Mouse (Mus musculus) kidney, adult 2 months (tissue): ENCODE results near the gene Cda. TPM values are rescaled to one million over a fixed set of nuclear protein-coding genes. Genes with fewer than 3 reads are reported as not detected.

Experiments
- DNase-seq: peaks from one replicate; pipeline ENCODE4 v3.0.0; 2021
- H3K27ac ChIP-seq: fragments of 200-500 bp; 2 replicates; pipeline ENCODE4 v1.5.1; 2012; ENCODE audit warnings: low read depth, low read length, control low read depth, inconsistent platforms; ENCODE audit not compliant: insufficient read depth
- H3K27me3 ChIP-seq: fragments of 200-500 bp; replicated peaks from 2 replicates; pipeline ENCODE4 v1.6.1; 2012; ENCODE audit warnings: mild to moderate bottlenecking, moderate library complexity, low read length, inconsistent platforms; ENCODE audit not compliant: control insufficient read depth, insufficient read depth
- H3K36me3 ChIP-seq: fragments of 200-500 bp; 2 replicates; pipeline ENCODE4 v1.6.1; 2012; ENCODE audit warnings: mild to moderate bottlenecking, moderate library complexity, low read length, inconsistent platforms; ENCODE audit not compliant: control insufficient read depth, insufficient read depth
- H3K4me1 ChIP-seq: fragments of 200-500 bp; 2 replicates; pipeline ENCODE4 v1.6.1; 2011; ENCODE audit warnings: low read length; ENCODE audit not compliant: control insufficient read depth, insufficient read depth
- H3K4me3 ChIP-seq: fragments of 200-500 bp; 2 replicates; pipeline ENCODE4 v1.5.1; 2011; ENCODE audit warnings: mild to moderate bottlenecking, low read depth, low read length, control low read depth; ENCODE audit not compliant: insufficient read depth
- CTCF ChIP-seq: fragments of 200-500 bp; conservative IDR thresholded peaks from 2 replicates; pipeline ENCODE4 v1.5.1; 2011; ENCODE audit warnings: low read depth, mild to moderate bottlenecking, control low read depth, low read length, moderate library complexity, mixed read lengths; ENCODE audit not compliant: insufficient read depth, insufficient read length
- POLR2A ChIP-seq: fragments of 200-500 bp; IDR thresholded peaks from one replicate; pipeline ENCODE4 v1.6.1; 2011; ENCODE audit warnings: low read depth, low read length, control low read depth
- WGBS: fragments of 180-500 bp; shearing (Covaris S2); methylation state at CpG from one replicate; pipeline ENCODE4 v1.1.7; 2018; 5-methylcytosine and 5-hydroxymethylcytosine counted together
- polyA plus RNA-seq: library from polyadenylated mRNA; depleted of rRNA; stranded (reverse); fragments of >200 nt; gene quantifications from 2 replicates; pipeline ENCODE4 v1.2.3, GENCODE M21; 2012

Gene Cda
- polyA plus RNA-seq, 1 experiment, result 454 TPM

DNA sequence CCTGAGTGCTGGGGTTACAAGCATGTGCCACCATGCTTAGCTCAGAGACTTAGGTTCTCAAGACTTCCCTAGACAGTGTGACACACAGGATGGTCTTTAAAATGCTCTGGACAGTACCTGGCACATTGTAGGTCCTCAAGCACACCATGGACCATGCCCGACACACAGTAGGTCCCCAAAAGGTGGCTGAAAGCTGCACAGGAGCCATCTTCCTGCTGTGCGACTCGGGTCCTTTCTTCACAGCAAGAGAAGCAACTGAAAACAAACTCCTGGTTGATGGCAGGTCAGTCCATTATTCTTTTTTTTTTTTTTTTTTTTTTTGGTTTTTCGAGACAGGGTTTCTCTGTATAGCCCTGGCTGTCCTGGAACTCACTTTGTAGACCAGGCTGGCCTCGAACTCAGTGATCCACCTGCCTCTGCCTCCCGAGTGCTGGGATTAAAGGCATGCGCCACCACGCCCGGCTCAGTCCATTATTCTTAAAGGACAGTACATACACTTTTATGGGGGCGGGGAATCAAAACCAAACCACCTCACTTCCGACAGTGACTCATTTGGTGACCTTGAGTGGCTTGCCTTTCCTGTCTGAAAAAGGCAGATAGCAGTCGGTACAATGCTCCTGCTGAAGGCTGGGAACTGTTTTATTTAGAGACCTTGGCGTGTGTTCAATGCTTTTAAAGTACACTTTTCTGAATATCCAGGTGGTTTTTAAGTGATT lies 39.8 kb upstream of the Cda start:
- Histone ChIP-seq H3K36me3 (no peaks in the 10 kb centered on the region), H3K27me3 (no peaks in the 10 kb centered on the region), H3K4me3 (no peak overlapping the region), H3K27ac (no peak overlapping the region), H3K4me1 (no peaks in the 10 kb centered on the region)
- TF ChIP-seq POLR2A (no peak), CTCF (no peak)
- WGBS, result 54% methylated on average over 12 of the region's 13 CpGs
- DNase-seq, result peak; percentile 58

- no peak overlapping the region for H3K4me3 ChIP-seq
- no peaks in the 10 kb centered on the region for H3K27me3 ChIP-seq
- H3K36me3 ChIP-seq, result no peaks in the 10 kb centered on the region
- DNase-seq, result peak; percentile 66
- 4% methylated on average over 2 of the region's 2 CpGs for WGBS
- no peak overlapping the region for H3K27ac ChIP-seq
- no peaks in the 10 kb centered on the region for H3K4me1 ChIP-seq
- TF ChIP-seq POLR2A (no peak), CTCF (peak; percentile 71)
Measured at GRCm38 (mm10) chr4:138404806-138405205, 37.0 kb upstream of the Cda start.

DNA sequence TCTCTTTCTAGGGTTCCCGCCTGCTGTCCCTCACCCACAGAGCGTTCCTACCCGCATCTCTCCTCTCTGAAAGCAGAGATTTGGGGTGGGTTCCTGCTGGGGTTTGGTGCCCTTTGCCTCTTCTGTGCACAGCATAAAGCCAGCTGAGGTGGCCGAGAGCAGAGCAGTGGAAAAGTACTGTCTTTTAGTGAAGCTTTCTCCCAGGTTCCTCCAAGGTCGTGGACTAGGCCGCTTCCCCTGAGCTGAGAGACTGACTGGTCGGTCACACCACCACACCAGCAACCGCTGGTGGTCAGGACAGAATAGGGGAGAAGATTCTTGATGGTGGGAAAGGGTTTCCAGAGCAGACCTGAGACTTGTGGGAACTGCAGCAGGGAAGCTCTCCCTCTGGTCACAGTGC lies 28.9 kb upstream of the Cda start:
- Histone ChIP-seq H3K4me1 (no peaks in the 10 kb centered on the region), H3K27me3 (no peaks in the 10 kb centered on the region), H3K27ac (no peak overlapping the region), H3K4me3 (no peak overlapping the region), H3K36me3 (no peaks in the 10 kb centered on the region)
- no peak for DNase-seq
- WGBS, result 19% methylated on average over 8 of the region's 8 CpGs
- no peak for TF ChIP-seq POLR2A
- TF ChIP-seq CTCF, result no peak

DNA sequence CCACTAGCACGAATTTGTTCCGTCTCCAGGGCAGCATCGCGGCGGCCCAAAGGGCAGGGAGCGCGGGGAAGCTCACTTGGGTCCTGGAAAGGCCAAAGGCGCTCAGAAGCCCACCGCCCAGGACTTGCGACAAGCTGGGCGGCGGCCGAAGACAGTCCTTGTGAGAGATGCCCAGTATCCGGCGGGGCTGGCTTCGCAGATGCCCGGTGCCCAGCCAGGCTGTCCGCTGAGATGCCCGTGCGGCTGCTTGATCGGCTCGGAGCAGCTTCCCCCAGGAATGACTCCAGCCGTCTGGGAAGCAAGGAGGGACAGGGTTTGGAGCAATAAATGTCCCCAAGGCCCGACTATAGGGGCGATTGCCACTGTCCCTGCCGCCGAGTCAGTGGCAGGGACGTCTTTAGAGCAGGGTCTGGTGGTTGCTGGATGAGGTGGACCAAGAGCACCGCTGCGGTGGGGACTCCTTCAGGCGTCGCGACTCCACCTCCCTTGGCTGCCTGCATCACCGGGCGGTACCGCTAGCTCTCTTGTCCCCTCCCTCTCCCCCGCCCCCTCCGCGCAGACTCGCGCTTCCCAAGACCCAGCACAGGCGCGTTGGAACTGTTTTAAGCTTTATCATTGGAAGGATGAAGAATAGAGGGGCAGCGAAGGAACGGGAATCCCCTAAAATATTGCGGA lies 28.3 kb upstream of the Cda start, which contains the start of gene Fam43b:
Gene Fam43b (minus strand): TSS at position 558 of the 675 bp plus-strand sequence.
- peak within 1 kb of the TSS; percentile 10; the same call in 1 of the 2 replicates for H3K4me3 ChIP-seq
- under 1% methylated on average over 46 of the region's 46 CpGs for WGBS
- no peaks in the 10 kb centered on the region for H3K27me3 ChIP-seq
- no peaks in the 10 kb centered on the region for H3K36me3 ChIP-seq
- no peaks in the 10 kb centered on the region for H3K4me1 ChIP-seq
- no peak within 1 kb of the TSS for H3K27ac ChIP-seq
- TF ChIP-seq POLR2A (no peak), CTCF (no peak)
- peak; percentile 35 for DNase-seq

DNA sequence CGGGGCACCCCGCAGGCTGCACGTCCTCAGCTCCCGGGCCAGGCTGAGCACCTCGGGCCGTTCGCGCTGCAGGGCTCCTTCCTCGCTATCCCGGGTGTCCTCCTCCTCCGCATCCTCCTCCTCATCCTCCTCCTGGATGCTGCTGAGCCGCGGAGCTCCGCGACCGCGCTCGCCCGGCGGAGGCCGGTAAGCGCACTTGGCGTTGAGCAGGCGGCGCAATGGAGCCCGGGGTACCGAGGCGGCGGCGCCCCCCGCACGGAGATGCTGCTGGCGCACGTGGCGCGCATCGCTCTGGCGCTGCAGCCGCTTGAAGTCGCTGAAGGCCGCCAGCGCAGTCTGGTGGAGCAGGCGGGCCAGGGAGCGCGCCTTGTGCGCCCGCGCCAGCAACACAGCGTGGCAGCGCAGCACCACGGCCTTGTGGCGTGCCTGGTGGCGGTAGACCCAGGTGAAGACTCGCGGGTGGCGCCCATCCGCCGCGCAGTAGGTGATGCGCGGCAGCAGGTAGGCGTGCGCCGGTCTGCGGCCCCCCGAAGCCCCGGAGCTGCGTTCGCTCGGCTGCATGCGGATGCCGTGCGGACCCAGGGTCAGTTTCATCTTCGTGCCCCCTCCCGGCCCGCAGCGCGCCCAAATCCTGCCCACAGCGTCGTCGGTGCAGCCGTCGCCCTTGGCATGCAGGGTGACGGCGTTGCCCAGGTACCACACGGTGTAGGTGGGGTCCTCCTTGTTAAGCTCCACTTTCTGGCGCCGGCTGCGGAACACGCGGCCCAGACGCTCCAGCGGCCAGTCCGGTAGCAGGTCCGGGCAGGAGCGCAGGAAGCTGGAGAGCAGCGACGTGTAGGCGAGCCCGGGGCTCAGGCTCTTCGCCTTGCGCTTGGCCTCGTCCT lies 27.5 kb upstream of the Cda start:
- TF ChIP-seq POLR2A (no peak), CTCF (no peak)
- DNase-seq, result no peak
- H3K4me1 ChIP-seq, result no peaks in the 10 kb centered on the region
- no peaks in the 10 kb centered on the region for H3K27me3 ChIP-seq
- no peak overlapping the region for H3K27ac ChIP-seq
- no peak overlapping the region for H3K4me3 ChIP-seq
- WGBS, result 2% methylated on average over 103 of the region's 103 CpGs
- no peaks in the 10 kb centered on the region for H3K36me3 ChIP-seq

DNA sequence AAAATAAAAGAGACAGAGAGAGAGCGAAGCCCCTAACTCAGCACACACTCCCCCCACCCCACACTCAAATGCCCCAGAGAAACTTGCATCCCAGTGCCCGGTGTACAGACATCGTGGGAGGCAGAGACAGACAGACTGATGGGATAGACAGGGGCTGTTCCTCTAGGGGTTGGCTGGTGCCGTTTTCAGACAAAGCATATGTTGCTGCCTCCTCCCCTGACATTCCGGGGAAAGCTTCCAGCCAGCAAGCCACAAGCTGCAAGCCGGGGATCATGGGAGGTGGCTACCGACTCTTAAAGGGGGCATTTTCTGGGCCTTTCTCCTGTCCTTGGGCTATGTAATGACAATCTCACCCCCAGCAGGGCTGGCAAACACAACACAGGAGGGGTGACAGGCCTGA lies 25.9 kb upstream of the Cda start:
- H3K4me1 ChIP-seq, result no peaks in the 10 kb centered on the region
- TF ChIP-seq POLR2A, result no peak
- TF ChIP-seq CTCF, result no peak
- DNase-seq, result no peak
- no peaks in the 10 kb centered on the region for H3K36me3 ChIP-seq
- 62% methylated on average over 7 of the region's 7 CpGs for WGBS
- no peak overlapping the region for H3K4me3 ChIP-seq
- H3K27ac ChIP-seq, result no peak overlapping the region
- no peaks in the 10 kb centered on the region for H3K27me3 ChIP-seq

DNA sequence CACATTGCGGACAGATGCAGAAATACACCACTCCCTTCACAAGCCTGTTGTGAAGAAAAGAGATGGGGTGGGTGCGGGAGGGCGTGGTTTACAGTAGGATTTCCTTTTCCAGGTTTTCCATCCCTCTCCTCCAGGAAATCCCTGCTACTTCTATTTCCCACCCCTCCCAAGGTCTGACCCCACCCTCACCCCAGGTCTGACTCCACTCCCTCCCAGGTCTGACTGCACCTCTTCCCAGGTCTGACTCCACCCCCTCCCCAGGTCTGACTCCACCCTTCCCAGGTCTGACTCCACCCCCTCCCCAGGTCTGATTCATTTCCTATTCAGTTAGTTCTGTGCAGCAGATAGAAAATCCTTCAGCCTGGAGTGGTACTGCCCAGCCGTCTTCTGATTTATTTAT lies 16.0 kb upstream of the Cda start:
- 60% methylated on average over 4 of the region's 4 CpGs for WGBS
- Histone ChIP-seq H3K27me3 (no peaks in the 10 kb centered on the region), H3K4me3 (no peak overlapping the region), H3K27ac (no peak overlapping the region), H3K4me1 (no peaks in the 10 kb centered on the region), H3K36me3 (no peaks in the 10 kb centered on the region)
- no peak for DNase-seq
- TF ChIP-seq POLR2A (no peak), CTCF (no peak)
